Mouse (Mus musculus) mouse embryonic stem cell (cell line): Measurements from ENCODE around the gene Jmjd8.

Experiments used
- in situ Hi-C, 2 experiments: fragments of 300-500 bp; cut with MboI; formaldehyde crosslinking; loops; 1 replicate in 1 of 2; 3 replicates in 1 of 2; pipeline ENCODE4 v1.14.3; 2019 to 2020; ENCODE audit warnings: low sequenced_read_pairs in 2 of 2, low pct_unique_long_range_greater_than_20kb in 1 of 2, mixed read lengths in 1 of 2; ENCODE audit not compliant: unreplicated experiment in 1 of 2

Gene Jmjd8

GRCm38 (mm10) chr17:25828223-25828594, 458 bp upstream of the Jmjd8 start:
- in situ Hi-C loops = no loop called here

- in situ Hi-C loops = no loop called here
These were observed 921 bp downstream of the Jmjd8 start for GRCm38 (mm10) chr17:25829558-25830017.

DNA sequence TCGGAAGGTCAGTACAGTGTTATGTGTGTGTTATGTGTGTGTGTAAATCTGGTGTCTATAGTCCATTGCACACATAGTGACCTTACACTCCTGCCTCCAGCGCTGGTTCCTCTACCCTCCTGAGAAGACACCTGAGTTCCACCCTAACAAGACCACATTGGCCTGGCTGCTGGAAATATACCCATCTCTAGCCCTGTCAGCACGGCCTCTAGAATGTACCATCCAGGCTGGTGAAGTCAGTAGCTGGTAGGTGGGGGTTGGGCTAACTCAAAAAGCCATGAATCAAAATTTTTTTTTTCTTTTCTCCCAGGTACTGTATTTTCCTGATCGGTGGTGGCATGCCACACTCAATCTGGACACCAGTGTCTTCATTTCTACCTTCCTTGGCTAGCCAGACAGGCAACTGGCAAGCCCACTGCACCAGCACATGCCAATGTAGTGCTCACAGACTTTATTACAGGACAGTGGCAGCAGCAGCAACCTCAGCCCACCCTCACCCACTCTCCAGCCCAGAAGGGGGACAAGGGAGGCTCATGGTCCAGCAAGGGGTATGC, 1.6 kb downstream of the Jmjd8 start:
- in situ Hi-C loops = no loop called here

GRCm38 (mm10) chr17:25830806-25831431, 2.3 kb downstream of the Jmjd8 start:
- in situ Hi-C loops = no loop called here

DNA sequence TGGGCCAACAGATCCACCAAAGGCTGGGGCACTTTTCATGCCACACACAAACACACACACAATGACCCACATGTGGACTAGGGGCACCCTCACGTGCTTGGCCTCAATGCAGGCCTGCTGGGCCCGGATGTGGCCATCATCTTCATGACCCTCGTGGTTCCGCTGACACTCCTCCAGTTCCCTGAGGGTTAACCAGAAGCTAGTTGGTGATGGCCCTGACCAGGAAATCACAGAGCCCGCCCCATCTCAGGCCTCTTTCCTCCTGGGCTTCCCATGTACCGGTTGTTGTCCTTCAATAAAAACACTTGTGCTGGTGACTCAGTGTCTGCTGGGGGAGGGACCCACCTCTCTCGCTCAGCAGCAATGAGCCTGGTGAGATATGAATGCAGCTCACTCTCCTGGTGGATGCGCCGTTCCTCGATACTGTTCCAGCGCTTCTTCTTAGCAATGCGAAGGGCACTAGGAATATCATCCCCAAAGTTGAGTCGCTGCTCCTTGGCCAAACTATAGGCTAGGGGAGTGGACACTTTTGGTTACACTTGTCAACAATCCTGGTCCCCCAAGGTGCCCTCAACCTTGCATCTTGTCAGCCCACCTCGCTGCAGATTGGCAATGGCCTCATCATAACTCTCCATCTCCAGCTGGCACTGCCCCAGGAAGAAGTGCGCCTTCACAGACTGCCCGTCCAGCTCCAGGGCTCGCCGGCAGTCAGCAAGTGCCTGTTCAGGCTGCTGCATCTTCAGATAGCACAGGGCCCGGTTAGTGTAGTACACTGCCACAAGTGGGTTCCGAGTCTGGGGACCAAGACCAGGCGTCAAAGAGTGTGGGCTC, 3.0 kb downstream of the Jmjd8 start:
- in situ Hi-C loops = no loop called here

GRCm38 (mm10) chr17:25832436-25833290, 4.0 kb downstream of the Jmjd8 start:
- in situ Hi-C loops = no loop called here

GRCm38 (mm10) chr17:25833291-25833663, 4.6 kb downstream of the Jmjd8 start, which contains the start of gene Stub1:
Stub1 (minus strand) TSS chr17:25833404.
- in situ Hi-C loops = no loop called here

GRCm38 (mm10) chr17:25833961-25834594, 5.4 kb downstream of the Jmjd8 start:
- in situ Hi-C loops = no loop called here

- in situ Hi-C loops = no loop called here
These were observed 6.0 kb downstream of the Jmjd8 start for GRCm38 (mm10) chr17:25834595-25835222.

- in situ Hi-C loops = no loop called here
These were observed 6.6 kb downstream of the Jmjd8 start for GRCm38 (mm10) chr17:25835301-25835700.

- in situ Hi-C loops = no loop called here
These were observed 7.1 kb downstream of the Jmjd8 start for GRCm38 (mm10) chr17:25835816-25836215.

DNA sequence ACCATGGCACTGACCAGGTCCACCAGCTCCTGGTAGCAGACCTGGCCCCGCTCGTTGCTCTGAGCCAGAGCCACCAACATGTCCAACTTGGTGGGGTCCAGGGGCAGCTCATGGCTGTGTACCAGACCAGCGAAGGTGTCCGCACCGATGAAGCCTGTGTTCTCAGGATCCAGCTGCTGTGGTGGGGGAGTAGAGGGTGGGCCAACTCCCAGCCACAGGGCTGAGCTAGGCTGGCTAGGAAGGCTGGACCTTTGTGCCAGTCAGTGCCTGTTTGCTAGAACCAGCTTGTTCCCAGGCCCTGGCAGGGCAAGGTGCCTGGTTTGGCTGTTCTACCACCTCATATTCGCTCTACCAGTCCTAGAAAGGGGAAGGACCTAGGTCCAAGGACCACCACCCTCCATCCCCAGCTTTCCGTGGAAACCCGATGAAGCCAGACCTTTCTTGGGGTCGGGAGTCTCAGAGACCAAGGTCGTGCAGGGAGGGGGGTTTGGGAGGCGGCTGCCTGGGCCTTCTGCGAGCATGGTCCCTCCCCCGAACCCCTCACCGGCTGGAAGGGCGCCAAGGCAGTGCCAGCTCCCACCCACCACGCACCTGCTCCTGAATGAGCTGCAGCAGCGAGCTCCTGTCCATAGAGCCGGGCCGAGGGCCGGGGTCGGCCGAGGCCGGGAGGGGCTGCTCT, 7.9 kb downstream of the Jmjd8 start:
- in situ Hi-C loops = no loop called here

GRCm38 (mm10) chr17:25837076-25837410, 8.4 kb downstream of the Jmjd8 start, which contains the start of gene Rhbdl1:
Rhbdl1 (minus strand) TSS chr17:25837295.
- in situ Hi-C loops = no loop called here

GRCm38 (mm10) chr17:25837533-25837932, 8.9 kb downstream of the Jmjd8 start:
- in situ Hi-C loops = no loop called here

- in situ Hi-C loops = no loop called here
These were observed 10.2 kb downstream of the Jmjd8 start for GRCm38 (mm10) chr17:25838904-25839303.

GRCm38 (mm10) chr17:25839455-25840235, 11.0 kb downstream of the Jmjd8 start:
- in situ Hi-C loops = no loop called here

GRCm38 (mm10) chr17:25840519-25840918, 11.9 kb downstream of the Jmjd8 start:
- in situ Hi-C loops = no loop called here
